Mouse (Mus musculus) gastrocnemius, postnatal 4 days (tissue): ENCODE data around the gene Copg2. TPM values are rescaled to one million over a fixed set of nuclear protein-coding genes. Genes with fewer than 3 reads are reported as not detected.

Experiments
- DNase-seq, 2 experiments: peaks; one replicate each; pipeline ENCODE4 v3.0.0; 2021 to 2022; ENCODE audit warnings: low spot score in 2 of 2, mixed read lengths in 2 of 2
- long read RNA-seq, 2 experiments: library from polyadenylated mRNA; stranded (forward); transcript quantifications; one replicate each; pipeline ENCODE4 v2.0.0; 2021
- total RNA-seq, 2 experiments: library from RNA; stranded (reverse); gene quantifications; 2 replicates each; pipeline ENCODE4 v1.2.3; 2021

Copg2 gene
- total RNA-seq, result 10 to 100 TPM; 43.7 to 44.4 TPM
- long read RNA-seq, experiment 1, transcript Copg2-201 (24 exons, 3,961 nt), result major isoform, 10 of 21 reads
- long read RNA-seq, experiment 1, partial matches to known transcripts, result 3 of 21 reads
- long read RNA-seq, experiment 1, other reads (novel, unspliced or antisense), result 7 of 21 reads
- long read RNA-seq, experiment 2, transcript Copg2-201 (24 exons, 3,961 nt), result major isoform, 11 of 23 reads
- long read RNA-seq, experiment 2, partial matches to known transcripts, result 4 of 23 reads
- long read RNA-seq, experiment 2, other reads (novel, unspliced or antisense), result 7 of 23 reads

DNA sequence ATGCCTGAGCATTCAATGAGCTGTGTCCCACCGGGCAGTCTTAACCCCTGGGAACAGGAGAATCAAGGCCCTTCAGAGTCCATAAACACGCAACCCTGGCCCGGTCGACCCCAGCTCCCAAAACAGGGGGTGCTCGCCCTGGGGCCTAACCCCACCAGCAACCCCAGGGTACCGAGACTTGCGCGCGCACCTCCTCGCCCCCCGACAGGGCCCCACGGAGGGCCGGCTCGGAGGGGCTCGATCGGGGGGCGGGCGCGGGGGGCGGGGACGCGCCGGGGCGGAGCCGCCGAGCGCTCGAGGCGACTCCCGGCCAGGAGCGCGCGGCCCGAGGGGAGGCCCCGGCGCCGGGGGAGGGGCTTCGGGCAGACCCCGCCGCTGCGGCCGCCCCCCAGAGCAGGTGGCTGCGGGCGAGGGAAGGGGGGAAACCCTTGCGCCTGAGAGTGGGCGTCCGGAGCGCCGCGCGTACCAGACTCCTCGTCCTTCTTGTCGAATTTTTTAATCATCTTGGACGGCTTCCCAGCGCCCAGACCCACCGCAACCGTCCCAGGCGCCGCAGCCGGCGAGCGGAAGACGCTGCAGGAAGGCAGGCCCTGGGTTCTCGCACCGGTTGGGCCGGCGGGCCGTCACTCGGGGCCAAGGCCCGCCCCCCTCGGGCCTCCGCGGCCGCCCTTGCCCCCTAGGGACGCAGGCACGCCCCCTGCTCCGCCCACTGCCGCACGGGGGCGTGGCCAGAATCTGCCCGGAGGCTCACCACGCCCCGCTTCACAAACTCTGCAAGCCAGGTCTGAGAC, at the start of gene Copg2:
Gene Copg2, minus strand, starts transcription at position 600 of the 791 bp plus-strand sequence.
- DNase-seq, result peak; percentile 95

DNA sequence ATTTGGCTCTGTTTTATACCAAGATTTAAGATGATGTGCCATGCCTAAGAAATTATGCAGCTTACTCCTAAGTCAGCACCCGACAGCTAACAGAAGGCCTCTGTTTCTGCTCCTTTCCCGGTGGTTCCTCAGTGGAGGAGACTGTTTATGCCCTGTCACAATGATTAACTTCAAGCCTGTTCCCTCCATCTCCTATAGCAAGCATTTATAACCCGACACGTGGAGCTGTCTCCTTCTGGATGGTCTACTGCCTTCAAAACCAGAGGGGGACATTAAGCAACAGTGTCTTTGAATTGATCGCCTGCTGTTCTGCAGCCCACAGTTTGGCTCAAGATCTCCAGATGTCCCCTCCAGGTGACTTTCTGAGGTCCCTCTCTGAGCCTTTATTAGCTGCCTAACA, 42.7 kb upstream of the Copg2 start:
- DNase-seq, result no peak

DNA sequence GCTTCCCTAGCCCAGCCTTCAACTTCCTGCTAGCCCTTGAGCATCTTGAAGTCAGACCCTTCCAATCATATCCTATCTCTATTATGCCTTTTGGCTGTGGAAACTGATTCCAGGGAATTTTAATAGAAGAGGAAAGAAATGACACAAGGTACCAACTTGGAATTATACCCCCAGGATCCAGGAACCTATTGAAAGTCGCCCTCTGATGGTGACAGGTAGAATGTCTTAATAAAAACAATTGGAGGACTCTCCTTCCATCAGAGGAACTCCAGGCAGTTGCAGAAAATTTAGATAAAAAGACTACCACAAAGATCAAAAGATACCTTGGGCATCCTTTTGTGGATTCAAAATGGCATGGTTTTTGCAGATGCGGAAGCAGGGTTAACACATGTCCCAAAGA, 26.2 kb upstream of the Copg2 start:
- DNase-seq, result no peak

DNA sequence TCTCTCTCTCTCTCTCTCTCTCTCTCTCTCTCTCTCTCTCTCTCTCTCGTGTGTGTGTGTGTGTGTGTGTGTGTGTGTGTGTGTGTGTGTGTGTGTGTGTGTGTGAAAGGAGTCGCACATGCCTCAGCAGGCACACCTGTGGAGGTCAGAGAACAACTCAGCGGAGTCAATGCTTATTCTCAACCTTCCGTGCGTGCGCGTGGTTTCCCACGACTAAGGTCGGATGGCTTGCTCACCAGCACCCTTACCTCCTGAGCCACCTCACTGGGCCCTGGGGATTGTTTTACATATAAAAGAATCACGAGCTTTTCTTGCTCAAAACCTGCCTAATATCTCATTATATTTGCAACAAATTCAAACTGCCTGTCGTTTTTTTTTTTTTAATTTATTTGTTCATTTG, 25.2 kb upstream of the Copg2 start:
- DNase-seq, result no peak

DNA sequence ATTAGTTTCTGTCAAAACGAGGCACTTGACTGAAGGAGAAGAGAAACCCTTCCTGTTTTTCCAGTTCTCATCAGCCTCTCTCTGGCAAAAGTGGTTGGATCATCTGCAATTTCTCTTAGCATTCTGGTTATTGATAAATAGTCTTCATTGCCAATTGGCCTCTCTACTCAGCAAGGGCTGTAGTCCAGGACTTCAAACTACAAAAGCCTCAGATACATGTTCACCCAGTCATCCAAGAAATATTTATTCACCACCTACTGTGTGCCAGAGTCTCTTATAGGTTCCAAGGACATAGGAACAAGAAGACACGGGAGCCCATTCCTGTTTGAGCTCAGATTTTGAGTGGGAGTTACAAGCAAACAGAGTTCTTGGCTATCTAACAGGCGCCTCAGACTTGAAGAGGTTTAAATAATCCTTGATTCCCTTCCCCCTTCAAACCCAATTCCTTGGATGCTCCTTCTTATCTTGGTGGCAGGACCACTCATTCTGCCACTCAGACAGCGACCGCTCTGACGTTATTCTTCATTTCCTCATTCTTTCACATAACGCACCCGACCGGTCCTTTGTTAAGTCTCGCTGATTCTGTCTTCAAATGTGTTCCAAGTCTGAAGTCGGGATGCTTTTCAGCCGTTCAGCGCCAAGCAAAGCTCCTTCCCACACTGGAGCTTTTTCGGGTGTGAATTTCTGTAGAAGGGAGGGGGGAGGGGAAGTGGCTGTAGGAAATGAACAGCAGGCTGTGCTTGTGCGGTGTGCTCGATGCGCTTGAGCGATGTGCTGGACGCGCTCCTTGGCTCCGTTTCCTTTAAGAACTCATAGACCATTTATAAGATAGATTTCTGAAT, 24.5 kb upstream of the Copg2 start:
- peak in 1 of 2 experiments; percentile 41 for DNase-seq

DNA sequence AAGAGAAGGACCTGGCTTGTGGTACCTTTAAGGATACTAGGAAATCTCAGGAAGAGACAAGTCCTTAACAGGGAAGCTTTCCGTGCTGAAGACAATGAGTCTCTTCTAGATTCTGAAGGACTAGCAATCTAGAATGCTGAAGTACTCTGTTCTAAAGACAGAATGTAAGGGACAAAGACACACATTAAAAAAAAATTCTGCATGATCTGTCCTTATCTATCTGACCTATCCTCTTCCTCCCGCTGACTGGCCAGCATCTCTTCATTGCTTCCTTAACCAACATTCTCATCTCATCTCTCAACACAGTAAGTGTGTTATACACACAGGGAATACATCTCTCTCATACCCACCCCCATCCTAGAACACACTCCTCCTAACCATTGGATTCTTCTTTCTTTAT, 18.9 kb upstream of the Copg2 start, which contains the start of gene Tsga13:
Gene Tsga13, minus strand, starts transcription at position 101 of the 400 bp plus-strand sequence.
- DNase-seq, result no peak

DNA sequence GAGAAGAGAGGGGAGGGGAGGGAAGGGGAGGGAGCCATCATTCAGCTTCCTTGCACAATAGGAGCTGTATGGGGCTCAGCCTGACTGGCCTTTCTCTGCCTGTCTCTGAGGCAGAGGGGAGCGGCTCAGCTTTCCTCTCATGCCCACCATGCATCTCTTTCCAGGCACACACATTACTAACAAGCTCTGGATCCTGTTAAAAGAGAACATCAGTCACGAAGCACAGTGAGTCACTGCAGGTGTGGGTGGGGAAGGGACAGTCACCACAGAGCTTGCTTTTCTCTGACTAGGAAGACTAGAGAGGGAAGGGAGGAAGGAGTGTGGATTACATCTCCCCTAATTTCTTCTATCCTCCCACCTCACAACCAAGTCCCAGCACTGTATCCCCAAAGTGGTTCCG, 11.4 kb upstream of the Copg2 start:
- no peak for DNase-seq

DNA sequence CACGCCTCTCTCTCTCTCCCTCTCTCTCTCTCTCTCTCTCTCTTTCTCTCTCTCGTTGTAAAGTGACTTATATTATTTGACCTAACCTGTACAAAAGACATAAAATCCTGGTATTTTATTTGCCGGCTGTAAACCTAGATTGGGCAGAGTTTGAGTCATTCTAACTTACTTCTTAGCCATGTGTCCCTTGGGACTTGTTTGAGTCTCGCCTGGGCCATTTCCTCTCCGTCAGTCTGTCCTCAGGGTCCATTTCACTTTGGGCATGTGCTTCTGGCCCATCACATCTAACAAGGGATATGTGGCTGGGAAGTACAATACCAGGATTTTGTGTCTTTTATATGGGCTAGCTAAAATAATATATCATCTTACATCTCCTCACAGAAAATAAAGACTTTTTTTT, 8.3 kb upstream of the Copg2 start:
- DNase-seq, result no peak

DNA sequence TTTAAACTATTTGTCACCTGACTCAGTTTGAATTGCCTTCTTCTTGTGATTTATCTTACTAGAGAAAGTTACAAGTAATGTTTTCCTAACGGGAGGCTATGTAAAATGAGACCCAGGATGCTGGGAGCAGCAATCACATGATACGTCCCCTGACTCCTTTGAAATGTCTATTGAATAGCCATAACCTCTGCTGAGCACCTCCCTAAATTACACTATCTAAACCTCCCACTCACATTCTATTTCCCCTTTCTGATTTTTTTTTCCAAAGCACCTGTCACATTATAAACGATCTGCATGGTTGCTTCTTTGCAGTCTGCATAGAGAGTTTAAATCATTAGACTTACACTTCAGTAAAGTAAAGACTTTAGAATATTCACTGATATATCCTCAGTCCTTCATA, 7.4 kb upstream of the Copg2 start:
- no peak for DNase-seq

DNA sequence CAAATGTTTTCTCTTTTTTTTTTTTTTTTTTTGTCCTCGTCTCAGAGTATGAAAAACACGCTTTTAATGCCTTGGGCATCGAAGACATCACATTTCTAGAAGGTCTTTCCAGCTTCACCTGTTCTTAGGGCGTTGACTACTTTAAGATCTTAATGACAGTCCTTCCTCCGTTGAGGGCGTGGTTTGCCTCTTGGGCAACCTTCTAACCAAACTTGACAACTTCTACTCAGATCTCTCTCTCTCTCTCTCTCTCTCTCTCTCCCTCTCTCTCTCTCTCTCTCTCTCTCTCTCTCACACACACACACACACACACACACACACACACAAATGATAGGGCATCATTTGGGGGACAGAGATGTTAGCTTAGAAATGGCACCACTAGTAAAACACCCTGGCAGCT, 926 bp upstream of the Copg2 start:
- no peak for DNase-seq

DNA sequence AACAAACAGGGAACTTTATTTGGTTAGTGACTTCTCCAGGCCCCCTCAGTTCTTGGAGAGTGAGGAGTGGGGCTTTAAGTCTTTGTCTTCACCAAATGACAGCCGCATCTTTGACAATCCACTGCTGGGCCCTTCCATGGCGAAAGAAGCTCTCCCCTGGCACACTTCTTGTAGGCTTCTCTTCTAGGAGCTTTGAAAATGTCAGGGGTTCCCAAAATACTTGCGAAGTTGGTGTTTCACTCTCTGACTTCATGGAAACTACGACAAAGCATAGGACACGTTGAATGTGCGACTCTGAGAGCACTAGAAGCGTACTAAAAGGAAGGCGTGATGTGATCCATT, 363 bp upstream of the Copg2 start:
- DNase-seq, result no peak

DNA sequence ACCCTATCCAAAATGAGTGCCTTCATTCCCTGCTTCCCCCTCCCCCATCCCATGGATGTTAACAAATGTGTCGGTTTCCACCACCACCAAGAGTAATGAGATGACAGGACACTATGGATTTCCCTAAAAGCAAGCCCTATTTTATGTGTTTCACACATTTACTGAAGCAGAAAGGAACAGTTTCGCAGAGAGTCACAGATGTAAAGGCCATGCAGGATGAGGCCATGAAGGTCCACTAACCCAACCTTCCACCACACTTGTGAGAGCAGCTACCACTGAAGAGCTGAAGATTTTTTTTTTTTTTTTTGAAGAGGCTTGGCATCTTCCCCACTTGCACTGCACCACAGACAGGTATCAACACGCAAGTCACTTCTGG, 787 bp downstream of the Copg2 start:
- peak in 1 of 2 experiments; percentile 12 for DNase-seq

DNA sequence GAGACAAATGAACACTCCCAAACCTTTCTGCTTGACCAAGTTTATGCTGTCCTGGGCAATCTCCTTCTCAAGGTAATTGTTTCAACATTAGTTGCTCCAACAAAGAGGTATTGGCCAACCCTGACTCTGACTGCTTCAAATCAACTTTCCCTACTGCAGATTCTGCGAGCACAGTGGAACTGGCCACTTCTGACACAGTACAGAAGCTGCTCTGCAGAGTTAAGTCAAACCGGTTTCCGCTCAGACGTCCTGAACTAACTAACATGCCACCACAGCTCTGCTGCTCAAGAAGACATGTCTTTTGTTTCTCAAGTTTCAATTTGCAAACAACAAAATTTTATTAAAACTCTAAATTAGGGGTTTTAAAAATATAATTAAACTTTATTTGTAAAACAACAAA, 3.5 kb downstream of the Copg2 start:
- no peak for DNase-seq

DNA sequence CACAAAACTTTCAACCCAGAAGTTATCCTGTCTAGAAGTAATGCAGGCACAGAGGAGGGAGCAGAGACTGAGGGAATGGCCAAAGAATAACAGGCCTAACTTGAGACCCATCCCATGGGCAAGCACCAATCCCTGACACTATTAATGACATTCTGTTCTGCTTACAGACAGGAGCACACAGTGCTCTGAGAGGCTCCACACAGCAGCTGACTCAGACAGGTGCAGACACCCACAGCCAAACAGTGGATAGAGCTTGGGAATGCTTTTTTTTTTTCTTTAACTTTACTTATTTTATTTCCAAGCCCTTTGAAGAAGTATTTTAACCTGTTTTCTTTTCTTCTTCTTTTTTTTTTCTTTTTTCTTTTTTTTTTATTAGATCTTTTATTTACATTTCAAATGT, 4.8 kb downstream of the Copg2 start:
- no peak for DNase-seq

DNA sequence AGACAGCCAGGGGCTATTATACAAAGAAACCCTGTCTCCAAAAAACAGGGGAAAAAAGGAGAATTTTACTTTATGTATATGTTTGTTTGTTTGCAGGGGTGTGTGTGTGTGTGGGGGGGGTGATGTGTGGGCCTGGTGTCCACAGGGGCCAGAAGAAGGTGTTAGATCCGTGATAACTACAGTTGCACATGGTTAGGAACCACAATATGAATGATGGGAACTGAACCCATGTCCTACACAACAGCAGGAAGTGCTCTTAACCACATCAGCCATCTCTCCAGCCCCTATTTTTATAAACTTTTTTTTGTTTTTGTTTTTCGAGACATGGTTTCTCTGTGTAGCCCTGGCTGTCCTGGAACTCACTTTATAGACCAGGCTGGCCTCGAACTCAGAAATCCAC, 11.7 kb downstream of the Copg2 start:
- DNase-seq, result no peak

DNA sequence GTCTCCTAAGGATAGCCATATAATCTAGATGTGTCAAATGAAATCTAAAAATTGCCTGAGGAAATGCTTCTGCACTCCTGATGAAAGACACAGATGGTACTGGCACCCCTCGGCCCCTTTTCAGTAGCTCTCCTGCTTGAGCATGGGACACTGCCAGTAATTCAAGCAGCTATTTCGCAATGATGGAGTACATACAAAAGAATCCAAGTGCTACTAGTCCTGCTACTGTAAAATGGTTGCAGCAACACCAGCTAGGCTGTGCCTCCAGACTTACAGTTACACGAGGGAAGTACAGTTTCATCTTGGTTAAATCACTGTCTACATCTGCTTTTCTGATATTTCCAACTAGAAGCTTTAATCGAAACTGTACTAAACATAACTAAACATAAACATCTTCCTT, 13.1 kb downstream of the Copg2 start:
- no peak for DNase-seq

DNA sequence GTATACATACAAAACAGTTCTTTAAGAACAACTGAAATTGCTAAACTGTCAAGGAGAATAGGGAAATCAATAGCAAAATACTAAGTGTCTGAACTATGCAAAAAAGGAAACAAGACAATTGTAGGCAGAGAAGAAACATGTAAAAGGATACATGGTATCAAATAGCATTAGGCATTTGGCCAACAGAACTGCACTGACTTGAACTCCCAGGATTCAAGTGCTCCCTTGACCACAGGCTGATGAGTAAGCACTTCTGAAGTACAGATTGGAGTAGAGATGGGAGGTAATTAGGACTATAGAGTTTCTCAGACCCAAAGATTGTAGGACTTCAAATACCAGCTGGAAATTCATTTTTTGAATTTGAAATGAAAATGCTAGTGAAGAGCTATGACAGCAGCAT, 19.9 kb downstream of the Copg2 start:
- no peak for DNase-seq

DNA sequence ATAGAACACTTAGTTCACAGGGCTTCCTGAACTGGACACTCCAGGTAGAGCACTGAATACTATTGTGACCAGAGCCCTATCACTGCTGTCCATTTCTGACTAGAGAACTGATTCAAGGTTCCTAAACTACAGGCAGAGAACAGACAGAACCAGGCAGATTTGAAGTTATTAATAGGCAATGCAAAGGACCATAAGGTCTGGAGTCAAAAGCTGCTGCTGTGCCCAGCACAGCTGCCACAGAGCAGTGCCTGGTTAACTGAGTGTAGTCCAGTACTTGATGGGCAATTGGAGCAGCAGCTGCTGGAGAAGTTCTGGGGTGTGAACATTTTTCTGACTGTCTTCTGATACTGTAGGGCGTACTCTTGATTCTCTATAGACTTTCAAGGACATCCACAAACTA, 30.1 kb downstream of the Copg2 start:
- DNase-seq, result no peak

DNA sequence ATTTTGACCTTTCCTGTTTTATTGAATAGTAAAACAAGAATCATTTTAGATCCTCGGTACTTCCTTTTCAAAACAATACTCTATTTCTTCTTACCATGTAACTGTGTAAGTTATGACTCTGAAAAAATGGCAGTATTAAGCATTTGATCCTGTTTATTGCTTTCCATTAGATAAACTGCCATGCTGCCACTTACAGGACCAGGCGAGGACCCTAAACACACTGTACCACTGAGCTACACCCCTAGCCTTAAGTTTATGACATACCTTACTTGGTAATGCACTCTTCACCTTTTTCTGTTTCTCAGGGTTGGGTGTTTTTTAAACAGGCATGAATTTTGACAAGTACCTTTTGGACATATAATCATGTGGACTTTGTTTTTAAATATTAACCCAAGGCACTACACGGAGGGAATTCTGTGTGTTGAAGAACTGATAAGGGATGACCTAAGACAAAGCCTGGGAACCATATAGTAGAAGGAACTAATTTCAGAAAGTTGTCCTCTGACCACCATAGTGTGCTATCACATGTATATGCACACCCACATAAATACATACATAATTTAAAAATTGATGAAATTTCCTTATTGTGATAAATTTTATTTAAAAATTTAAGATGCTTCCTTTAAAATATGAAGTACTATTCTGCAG, 31.4 kb downstream of the Copg2 start:
- DNase-seq, result no peak

DNA sequence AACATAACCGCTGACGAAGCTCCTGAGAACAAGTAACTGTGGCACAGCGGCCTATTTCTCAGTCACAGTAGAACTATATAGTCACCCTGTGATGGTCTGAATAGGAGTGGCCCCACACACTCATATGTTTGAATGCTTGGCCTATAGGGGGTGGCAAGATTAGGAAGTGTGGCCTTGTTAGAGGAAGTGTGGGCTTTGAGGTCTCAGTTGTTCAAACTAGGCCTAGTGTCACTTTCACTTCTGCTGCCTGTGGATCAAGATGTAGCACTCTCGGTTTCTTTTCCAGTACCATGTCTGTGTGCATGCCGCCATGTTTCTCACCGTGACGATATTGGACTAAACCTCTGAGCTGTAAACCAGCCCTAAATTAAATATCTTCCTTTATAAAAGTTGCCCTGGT, 40.6 kb downstream of the Copg2 start:
- DNase-seq, result no peak

DNA sequence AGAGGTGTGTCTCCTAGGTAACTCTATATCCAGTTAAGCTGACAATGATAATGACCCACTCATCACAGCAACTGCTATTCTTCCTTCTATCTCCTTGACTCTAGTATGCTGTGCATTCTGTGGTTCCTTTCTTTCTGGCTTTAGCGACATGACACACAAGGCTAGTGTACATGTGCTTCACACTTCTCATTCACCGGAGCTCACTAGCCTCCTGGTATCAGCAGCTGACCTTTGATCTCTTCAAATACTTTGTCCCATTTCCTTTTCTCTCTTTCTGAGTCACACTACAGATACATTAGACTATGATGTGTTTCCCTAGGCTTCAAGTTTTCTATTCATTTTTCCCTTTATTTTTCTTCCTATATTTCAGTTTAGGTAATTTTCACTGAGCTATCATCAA, 41.4 kb downstream of the Copg2 start:
- DNase-seq, result no peak

DNA sequence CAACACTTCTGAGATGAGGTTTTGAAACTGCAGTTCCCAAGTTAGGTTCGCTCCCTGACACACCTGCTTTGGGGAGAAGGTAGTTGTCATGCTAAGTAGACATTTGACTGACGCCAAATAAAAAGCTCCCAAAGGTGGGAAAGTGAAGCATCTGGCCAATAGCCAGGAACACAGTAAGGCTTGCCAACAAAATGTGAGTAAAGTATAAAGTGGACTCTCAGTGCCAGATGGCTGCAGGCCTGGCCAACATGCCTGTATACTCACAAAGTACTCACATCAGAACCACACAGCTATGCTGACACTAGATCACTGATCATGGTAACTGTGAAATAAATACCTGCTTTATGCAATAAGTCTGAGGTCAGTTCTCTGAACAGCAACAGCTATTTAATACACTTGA, 46.8 kb downstream of the Copg2 start:
- DNase-seq, result peak in 1 of 2 experiments; percentile 17
